Mouse (Mus musculus): ENCODE data around the gene Lhpp.

Gene Lhpp

DNA sequence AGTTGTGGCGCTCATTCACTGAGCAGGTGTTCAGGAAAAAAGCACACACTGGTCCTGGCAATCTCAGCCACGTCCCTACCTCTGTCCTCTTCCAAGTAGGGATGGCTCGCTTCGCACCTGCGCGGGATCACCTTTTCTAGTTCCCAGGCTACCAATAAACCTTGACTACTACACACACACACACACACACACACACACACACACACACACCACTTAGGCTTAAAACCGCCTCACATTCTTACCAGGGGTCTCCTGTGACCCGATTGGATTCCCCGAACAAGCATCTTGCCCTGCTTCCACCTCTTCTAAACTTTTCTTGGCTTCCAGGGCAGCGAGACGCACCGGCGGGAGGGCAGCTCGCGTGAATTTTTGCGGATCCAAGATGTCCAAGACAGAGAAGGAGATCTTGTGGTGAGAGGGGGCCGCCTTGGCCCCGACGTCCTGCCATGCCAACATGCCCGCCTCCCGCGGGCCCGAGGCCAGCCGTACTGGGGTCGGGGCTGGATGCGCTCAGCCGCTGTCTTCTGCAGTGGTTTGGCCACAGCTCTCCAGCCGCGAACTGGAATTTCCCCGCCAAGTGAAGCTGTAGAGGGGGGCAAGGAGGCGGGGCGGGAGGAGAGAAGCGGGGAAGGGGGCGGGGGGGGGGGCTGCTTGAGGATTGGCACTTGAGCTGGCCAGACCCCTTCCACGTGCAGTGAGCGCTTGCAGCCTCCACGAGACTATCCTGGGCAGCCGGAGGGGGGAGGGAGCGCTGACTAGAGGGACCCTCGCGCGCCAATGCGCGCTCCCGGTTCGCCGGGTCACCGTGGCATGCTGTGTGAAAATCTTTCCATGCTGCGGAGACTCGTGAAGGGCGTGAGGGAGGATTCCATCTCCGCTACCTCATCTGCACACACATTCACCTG lies 11.1 kb upstream of the Lhpp start, which contains the start of gene Nkx1-2:
Nkx1-2 (minus strand) TSS at position 567 of the 905 bp plus-strand sequence.
- DNase-seq (ENCODE audit: low spot score): no peak

GRCm38 (mm10) chr7:132600026-132600425 lies 10.4 kb upstream of the Lhpp start:
- DNase-seq (ENCODE audit: low spot score): no peak

DNA sequence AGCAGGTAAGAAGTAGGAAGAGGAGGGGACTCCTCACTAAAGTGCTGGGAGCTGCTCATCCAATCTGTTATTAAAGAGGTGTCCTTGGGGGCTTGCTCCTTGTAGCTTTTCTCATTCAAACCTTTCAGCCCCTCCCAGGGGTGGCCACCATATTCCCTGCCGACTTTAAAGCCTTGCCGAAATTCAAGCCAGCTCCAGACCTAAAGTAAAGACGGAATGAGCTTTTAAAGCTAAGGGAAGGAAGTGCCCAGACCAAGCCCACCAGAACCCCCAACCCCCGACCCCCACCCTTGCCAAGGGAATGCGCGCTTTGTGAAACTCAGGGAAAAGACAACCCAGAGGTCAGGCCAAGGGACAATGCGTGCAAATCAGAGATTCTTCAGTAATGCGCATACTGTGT lies 9.5 kb upstream of the Lhpp start:
- DNase-seq (ENCODE audit: low spot score): no peak

DNA sequence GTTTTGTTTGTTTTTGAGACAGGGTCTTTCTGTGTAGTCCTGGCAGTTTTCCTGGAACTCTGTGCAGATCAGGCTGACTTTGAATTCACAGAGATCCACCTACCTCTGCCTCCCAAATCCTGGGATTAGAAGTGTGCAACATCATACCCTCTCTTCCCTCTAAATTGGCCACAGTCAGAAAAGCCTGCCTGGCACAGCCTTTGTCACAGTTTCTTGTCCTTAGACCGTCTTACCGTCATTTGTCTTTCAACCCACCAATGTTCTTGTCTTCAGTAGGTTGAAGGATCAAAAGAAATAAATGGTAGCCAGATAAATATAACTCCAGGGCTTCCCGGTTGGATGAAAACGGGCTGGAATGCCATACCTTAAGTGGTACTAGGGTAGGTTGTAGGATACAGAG lies 5.7 kb upstream of the Lhpp start:
- DNase-seq (ENCODE audit: low spot score): no peak

GRCm38 (mm10) chr7:132605689-132606088 lies 4.7 kb upstream of the Lhpp start:
- DNase-seq (ENCODE audit: low spot score): no peak

DNA sequence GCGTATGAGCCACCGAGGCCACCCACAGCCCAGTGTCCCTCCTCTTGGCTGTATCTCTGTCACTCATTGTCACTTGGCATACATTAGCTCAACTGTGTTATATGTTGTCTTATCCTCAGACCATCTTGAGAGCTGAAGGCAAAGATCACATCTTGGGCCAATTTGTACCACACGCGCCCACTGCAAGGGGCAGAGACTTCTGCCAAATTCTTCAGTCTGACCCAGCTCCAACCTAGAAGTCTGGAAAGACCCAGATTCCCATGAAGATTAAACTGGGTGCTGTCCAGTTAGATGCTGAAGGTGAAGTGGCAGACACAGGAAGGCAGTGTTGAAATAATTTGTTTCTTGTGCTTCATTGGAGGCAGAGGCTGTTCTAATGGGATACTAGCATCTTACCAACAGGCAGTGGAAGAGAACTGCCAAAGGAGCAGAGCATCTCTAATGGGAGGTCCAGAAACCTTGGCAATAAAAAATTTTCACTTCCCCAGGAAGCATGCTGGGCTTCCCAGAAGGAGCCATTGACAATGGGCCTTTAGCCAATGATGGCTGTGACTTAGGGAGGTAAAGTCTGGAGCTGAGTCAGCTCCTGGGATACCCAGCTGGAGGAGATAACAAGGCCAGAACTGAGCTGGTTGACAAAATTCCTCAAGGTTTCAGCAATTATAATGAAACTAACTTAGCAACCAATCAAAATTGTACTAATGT lies 2.0 kb upstream of the Lhpp start:
- no peak for DNase-seq (ENCODE audit: low spot score)

DNA sequence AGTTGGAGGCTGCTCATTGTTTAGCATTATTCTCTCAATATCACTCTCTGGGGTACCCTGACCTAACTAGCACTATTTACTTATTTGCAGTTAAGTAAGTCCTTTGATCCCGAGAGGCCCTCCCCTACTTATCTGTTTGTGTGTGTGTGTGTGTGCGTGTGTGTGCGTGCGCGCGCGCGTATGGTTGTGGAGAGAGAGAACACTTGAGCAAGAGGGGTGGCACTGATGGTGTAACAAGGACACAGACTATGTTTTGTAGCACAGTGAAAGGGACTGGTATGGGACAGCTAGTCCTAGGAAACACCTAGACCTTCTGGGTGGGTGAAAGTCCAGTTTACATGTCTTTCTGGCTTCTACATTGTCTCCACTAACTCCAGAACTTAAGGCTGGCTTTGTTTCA lies 1.1 kb downstream of the Lhpp start:
- DNase-seq (ENCODE audit: low spot score): no peak

GRCm38 (mm10) chr7:132615346-132615745 lies 4.9 kb downstream of the Lhpp start:
- DNase-seq (ENCODE audit: low spot score): no peak

DNA sequence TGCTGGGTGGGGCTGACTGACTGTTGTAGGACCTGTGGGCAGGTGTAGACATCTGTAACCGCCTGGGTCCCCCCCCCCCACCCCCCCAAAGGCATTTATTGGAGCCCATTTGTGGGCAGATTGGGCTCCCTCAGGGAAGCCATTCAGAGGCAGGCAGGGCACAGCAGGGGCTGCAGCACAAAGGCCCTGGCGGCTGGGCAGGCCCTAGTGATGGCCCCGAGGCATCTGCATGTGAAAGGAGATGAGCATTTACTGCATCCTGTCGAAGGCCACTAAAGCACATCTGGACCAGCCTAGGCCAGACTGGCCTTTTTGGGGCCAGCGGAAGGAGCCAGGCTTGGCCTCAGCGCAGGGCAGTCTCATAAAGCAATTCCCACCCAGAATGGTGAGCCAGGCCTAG lies 6.0 kb downstream of the Lhpp start:
- DNase-seq (ENCODE audit: low spot score): no peak

DNA sequence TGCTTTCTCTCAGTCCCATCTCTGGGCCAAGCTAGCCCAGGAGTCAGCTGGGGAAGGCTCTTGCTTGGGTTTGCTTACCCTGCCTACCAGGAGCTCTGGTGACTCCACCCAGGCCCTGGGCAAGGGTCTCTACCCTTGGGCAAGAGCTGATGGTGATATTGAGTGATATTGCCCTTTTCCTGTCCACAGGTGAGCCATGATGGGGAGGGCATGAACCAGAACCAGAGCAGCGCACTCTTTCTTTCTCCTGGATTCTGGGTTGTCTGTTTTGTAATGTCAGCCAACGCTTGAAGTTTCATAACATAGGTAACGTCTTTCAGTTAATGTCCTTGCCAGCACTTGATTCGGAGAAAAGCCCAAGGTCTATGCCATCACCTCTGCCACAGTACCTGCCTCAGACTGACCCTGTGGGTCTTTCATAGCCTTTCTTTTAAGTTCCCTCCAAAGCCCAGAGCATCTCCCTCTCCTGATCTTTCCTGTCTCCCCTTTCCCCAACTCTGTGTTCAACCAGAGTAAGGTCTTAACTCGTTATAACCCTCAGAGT lies 6.7 kb downstream of the Lhpp start:
- DNase-seq (ENCODE audit: low spot score): no peak

DNA sequence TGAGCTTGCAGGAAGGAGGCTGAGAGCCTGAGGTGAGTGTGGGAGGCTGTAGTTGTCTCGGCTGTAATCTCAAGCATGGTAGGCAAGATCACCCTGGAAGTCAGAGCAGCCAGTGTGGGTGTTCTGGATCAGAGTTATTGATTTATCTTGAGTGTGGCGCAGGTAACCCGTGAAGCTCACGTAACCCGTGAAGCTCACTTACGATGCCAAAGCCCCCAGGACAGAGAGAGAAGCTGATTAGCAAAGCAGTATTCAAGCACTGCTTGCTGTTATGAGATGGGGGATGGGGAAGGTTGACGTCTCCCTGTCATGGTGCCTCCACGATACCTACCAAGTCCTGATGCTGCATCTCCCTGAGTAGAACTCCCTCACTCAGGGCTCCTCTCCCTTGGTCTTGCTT lies 9.1 kb downstream of the Lhpp start:
- DNase-seq (ENCODE audit: low spot score): no peak

DNA sequence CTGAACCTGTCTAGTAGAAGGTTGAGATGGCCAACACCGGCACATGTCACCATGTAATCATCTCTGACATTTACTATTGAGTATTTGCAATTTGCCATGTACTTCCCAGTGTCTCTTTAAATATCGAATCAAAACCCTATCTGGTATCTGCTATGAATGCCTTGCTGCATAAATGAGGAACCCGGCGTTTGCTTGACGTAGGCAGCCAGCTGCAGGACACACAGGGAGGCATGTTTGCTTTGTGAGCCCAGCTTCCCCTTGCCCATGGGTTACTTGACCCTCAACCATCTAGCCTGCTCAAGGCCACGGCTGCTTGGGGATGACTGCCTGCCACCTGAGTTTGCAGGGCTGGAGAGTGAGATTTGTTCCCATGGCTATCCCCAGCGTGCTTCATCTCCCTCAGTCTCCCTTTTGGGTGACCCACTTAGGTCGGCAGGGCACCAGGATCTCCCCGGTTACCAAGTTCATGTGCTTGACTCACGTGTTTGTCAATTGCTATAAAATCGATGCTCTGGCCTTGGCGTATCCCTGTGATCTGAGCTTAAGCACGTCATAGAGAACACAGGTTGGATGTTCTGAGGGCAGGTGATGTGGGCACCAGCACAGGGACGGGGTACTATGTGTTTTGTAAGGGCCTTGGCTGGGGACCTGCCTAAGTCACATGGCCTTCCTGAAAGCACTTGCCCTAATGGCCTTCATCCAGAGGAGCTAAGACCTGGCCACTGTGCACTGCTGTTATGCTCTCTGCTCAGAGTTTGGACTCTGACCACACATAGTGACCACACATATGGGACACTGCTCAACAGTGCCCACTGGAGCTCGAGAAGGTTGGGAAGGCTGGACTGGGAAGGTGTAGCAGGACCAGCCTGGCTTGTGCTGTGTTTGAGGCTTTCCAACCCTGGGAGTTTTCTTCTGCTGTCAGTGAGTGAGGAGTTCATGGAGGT lies 9.8 kb downstream of the Lhpp start:
- no peak for DNase-seq (ENCODE audit: low spot score)

DNA sequence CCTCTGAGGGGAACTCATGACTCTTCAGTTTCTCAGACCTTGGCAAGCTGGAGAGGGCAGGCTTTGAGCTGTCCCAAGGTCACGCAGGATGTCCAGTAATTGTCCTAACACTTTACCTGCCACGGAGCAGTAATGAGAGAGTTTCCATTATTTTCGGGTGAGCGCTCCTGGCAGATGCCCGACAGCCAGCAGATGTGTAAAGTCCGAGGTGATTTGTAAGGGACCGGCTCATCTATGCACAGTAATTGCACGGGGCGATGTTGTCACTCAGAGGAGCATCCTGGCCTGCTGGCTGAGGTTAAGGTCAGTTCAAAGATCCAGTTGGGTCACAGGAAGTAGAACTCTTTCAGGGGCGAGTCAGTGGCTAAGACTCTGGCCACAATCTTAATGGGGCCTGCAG lies 13.7 kb downstream of the Lhpp start:
- DNase-seq (ENCODE audit: low spot score): no peak

- no peak for DNase-seq (ENCODE audit: low spot score)
These were observed 15.7 kb downstream of the Lhpp start for GRCm38 (mm10) chr7:132626174-132626573.

GRCm38 (mm10) chr7:132627448-132627847 lies 17.0 kb downstream of the Lhpp start:
- no peak for DNase-seq (ENCODE audit: low spot score)

DNA sequence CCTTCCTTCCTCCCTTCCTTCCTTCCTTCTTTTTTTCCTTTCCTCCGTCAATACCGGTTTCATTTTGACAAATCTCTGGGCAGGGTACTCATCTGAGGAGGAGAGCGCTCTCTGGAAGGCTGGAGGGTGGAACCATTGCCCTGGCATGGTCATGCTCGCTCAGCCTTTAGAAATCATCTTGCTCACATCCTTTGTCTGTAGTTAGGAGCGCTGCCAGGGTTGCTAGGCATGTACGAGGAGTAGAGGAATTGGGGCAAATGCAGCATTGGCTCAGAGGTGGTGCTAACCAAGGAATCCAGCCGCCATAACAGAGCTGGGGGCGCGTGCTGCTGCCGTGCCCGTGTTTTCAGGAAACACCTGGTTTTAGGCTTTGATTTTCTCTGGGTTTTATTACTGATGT lies 20.9 kb downstream of the Lhpp start:
- no peak for DNase-seq (ENCODE audit: low spot score)

DNA sequence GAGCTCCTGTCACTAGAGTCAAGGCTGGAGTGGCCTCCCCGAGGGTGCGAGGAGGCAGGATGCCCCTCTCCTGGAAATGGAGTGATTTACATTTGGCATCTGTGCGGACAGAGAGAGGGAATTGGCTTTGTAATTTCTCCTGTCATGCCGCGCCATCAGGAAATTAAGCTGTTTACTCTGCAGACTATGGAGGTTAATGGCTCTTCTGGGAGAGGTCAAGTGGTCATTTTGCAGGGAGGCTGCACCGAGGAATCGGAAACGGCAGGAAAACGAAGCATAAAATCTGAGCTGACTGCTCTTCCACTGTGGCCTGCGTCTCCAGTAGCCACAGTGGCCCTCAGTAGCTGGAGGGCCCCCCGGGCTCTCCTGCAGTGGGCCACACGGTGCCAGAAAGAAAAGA lies 26.9 kb downstream of the Lhpp start:
- DNase-seq (ENCODE audit: low spot score): no peak

- DNase-seq (ENCODE audit: low spot score): peak; percentile 38
These were observed 28.1 kb downstream of the Lhpp start for GRCm38 (mm10) chr7:132638446-132639087.

DNA sequence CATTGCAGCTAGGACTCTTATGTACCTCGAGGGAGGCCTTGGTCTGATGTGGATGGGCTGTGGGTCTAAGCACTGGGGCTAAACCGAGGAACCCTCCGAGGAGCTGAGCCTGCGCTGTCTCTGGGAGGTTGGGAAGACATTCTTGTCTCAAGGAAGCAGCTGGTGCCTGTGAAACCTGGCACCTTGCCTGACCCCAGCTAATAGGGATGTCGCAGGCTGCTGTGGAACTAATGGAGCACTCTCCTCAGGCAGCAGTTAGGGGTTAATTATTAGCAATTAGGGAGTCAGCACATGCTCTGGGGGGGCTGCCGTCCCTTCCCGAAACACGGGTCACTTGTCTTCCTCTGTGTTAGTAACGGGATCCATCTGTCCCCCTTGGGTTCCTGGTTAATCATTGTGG lies 30.5 kb downstream of the Lhpp start:
- DNase-seq (ENCODE audit: low spot score): peak; percentile 20

- no peak for DNase-seq (ENCODE audit: low spot score)
These were observed 31.2 kb downstream of the Lhpp start for GRCm38 (mm10) chr7:132641606-132642005.

- no peak for DNase-seq (ENCODE audit: low spot score)
These were observed 34.3 kb downstream of the Lhpp start for GRCm38 (mm10) chr7:132644605-132645279.

Data from urinary bladder, postnatal 14 days (tissue).